Mouse (Mus musculus): ENCODE data around the gene Plcxd1. TPM values are rescaled to one million over a fixed set of nuclear protein-coding genes. Genes with fewer than 3 reads are reported as not detected.

The Plcxd1 gene
- polyA plus RNA-seq, 1 experiment from 2014 or later: 1.6 TPM

GRCm38 (mm10) chr5:110101716-110102347, 2.1 kb downstream of the Plcxd1 start:
- peak overlapping the region; percentile 56 for H3K4me2 ChIP-seq (ENCODE audit: low read length)
- H3K27me3 ChIP-seq (ENCODE audit: insufficient read depth, low read length): no peaks in the 10 kb centered on the region
- peak overlapping the region; percentile 18; the same call in 1 of the 2 replicates for H3K9ac ChIP-seq (ENCODE audit: low read depth, low read length)
- no peak for TF ChIP-seq CTCF (IDR thresholded peaks at IDR 0.05; ENCODE audit: low read depth)
- 14% methylated on average over 34 of the region's 34 CpGs for WGBS
- peaks cover 9% of the 10 kb centered on the region; the same call in 1 of the 2 replicates for H3K4me1 ChIP-seq (replicated peaks; ENCODE audit: insufficient read depth, low read length)
- H3K27ac ChIP-seq: no peak overlapping the region
- H3K36me3 ChIP-seq (ENCODE audit: insufficient read depth, low read length): peaks cover 30% of the 10 kb centered on the region
- DNase-seq (ENCODE audit: low spot score) (peak; percentile 44), ATAC-seq (replicated peaks; ENCODE audit: low FRiP score, low read depth) (peak; percentile 13; the same call in 1 of the 2 replicates)
- H3K9me3 ChIP-seq (replicated peaks; ENCODE audit: low read length): no peaks in the 10 kb centered on the region
- peak overlapping the region; percentile 22 for H3K4me3 ChIP-seq (replicated peaks; ENCODE audit: low read depth, low read length)

DNA sequence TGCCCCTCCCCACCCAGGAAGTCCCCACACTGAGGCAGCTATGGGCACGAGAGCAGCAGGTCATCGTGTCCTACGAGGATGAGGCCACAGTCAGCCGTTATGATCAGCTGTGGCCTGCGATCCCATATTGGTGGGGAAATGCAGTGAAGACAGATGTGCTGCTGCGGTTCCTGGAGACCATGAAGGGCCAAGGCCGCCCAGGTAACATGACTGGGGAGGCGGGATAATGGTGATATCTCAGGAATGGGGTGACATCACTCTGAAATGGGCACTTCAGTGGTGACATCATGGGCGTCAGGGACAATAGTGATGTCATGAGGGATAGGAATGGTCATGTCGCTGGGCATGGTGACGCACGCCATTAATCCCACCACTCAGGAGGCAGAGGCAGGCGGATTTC, 2.7 kb downstream of the Plcxd1 start:
- no peak overlapping the region for H3K4me3 ChIP-seq (replicated peaks; ENCODE audit: low read depth, low read length)
- peaks cover 11% of the 10 kb centered on the region; the same call in 1 of the 2 replicates for H3K4me1 ChIP-seq (replicated peaks; ENCODE audit: insufficient read depth, low read length)

GRCm38 (mm10) chr5:110102853-110103625, 3.3 kb downstream of the Plcxd1 start:
- TF ChIP-seq CTCF (IDR thresholded peaks at IDR 0.05; ENCODE audit: low read depth): no peak
- no peaks in the 10 kb centered on the region for H3K9me3 ChIP-seq (replicated peaks; ENCODE audit: low read length)
- H3K4me1 ChIP-seq (replicated peaks; ENCODE audit: insufficient read depth, low read length): peaks cover 11% of the 10 kb centered on the region; the same call in 1 of the 2 replicates
- no peak overlapping the region for H3K9ac ChIP-seq (ENCODE audit: low read depth, low read length)
- no peak overlapping the region for H3K4me2 ChIP-seq (ENCODE audit: low read length)
- no peak for ATAC-seq (replicated peaks; ENCODE audit: low FRiP score, low read depth)
- H3K36me3 ChIP-seq (ENCODE audit: insufficient read depth, low read length): peaks cover 30% of the 10 kb centered on the region
- no peak for DNase-seq (ENCODE audit: low spot score)
- WGBS: 95% methylated on average over 19 of the region's 19 CpGs
- no peaks in the 10 kb centered on the region for H3K27me3 ChIP-seq (ENCODE audit: insufficient read depth, low read length)
- no peak overlapping the region for H3K4me3 ChIP-seq (replicated peaks; ENCODE audit: low read depth, low read length)
- H3K27ac ChIP-seq: no peak overlapping the region

More for the DNA sequence above, 2.7 kb downstream of the Plcxd1 start:
- no peak for ATAC-seq (replicated peaks; ENCODE audit: low FRiP score, low read depth)
- no peak for TF ChIP-seq CTCF (IDR thresholded peaks at IDR 0.05; ENCODE audit: low read depth)
- no peaks in the 10 kb centered on the region for H3K27me3 ChIP-seq (ENCODE audit: insufficient read depth, low read length)
- no peaks in the 10 kb centered on the region for H3K9me3 ChIP-seq (replicated peaks; ENCODE audit: low read length)
- WGBS: 87% methylated on average over 13 of the region's 13 CpGs
- DNase-seq (ENCODE audit: low spot score): no peak
- H3K9ac ChIP-seq (ENCODE audit: low read depth, low read length): no peak overlapping the region
- H3K36me3 ChIP-seq (ENCODE audit: insufficient read depth, low read length): peaks cover 30% of the 10 kb centered on the region
- no peak overlapping the region for H3K27ac ChIP-seq
- H3K4me2 ChIP-seq (ENCODE audit: low read length): no peak overlapping the region

- 97% methylated on average over 27 of the region's 27 CpGs for WGBS
- Histone ChIP-seq H3K4me3 (replicated peaks; ENCODE audit: low read depth, low read length) (no peak overlapping the region), H3K27me3 (ENCODE audit: insufficient read depth, low read length) (no peaks in the 10 kb centered on the region), H3K9ac (ENCODE audit: low read depth, low read length) (no peak overlapping the region), H3K9me3 (replicated peaks; ENCODE audit: low read length) (no peaks in the 10 kb centered on the region), H3K4me2 (ENCODE audit: low read length) (no peak overlapping the region), H3K27ac (no peak overlapping the region), H3K36me3 (ENCODE audit: insufficient read depth, low read length) (peaks cover 30% of the 10 kb centered on the region), H3K4me1 (replicated peaks; ENCODE audit: insufficient read depth, low read length) (peaks cover 11% of the 10 kb centered on the region; the same call in 1 of the 2 replicates)
- no peak for DNase-seq (ENCODE audit: low spot score)
- no peak for ATAC-seq (replicated peaks; ENCODE audit: low FRiP score, low read depth)
- TF ChIP-seq CTCF (IDR thresholded peaks at IDR 0.05; ENCODE audit: low read depth): no peak
Observed at GRCm38 (mm10) chr5:110103901-110104615, 4.3 kb downstream of the Plcxd1 start.

DNA sequence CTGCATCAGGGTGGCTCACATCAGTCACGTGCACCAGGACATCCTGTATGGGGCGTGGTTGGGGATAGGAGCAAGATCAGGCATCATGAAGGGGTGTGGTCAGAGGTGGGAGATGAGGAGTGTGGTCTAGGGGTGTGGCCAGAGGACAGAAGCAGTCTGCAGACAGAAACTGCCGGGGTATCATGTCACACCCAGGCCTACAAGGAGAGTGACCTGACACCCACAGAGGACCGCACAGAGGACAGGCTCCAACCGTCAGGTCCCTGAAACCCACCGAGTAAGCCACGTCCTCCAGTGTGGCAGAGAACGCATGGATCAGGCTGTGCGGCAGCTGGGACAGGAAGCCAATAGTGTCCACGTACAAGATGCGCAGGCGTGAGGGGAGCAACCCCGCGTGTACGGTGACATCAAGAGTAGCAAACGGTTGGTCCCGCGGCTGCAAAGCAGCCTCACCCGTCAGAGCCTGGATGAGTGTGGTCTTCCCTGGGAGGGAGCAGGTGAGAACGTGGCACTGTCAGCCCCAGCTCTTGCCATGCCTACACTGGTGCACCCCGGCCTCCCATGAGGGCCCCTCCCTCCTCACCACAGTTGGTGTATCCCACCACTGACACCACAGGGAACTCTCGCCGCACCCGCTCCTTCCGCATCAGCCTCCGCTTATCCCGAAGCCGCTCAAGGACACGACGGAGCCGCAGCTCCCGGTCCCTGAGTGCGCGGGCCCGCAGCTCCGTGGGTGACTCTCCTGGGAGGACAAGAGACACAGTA, 5.0 kb downstream of the Plcxd1 start:
- H3K4me3 ChIP-seq (replicated peaks; ENCODE audit: low read depth, low read length): no peak overlapping the region
- no peak for ATAC-seq (replicated peaks; ENCODE audit: low FRiP score, low read depth)

More for the DNA sequence above, 5.0 kb downstream of the Plcxd1 start:
- DNase-seq (ENCODE audit: low spot score): no peak
- Histone ChIP-seq H3K27me3 (ENCODE audit: insufficient read depth, low read length) (no peaks in the 10 kb centered on the region), H3K27ac (no peak overlapping the region), H3K36me3 (ENCODE audit: insufficient read depth, low read length) (peaks cover 30% of the 10 kb centered on the region), H3K9me3 (replicated peaks; ENCODE audit: low read length) (no peaks in the 10 kb centered on the region), H3K9ac (ENCODE audit: low read depth, low read length) (no peak overlapping the region), H3K4me1 (replicated peaks; ENCODE audit: insufficient read depth, low read length) (peaks cover 11% of the 10 kb centered on the region; the same call in 1 of the 2 replicates), H3K4me2 (ENCODE audit: low read length) (no peak overlapping the region)
- 96% methylated on average over 36 of the region's 36 CpGs for WGBS
- TF ChIP-seq CTCF (IDR thresholded peaks at IDR 0.05; ENCODE audit: low read depth): no peak
